Mouse (Mus musculus): ENCODE measurements around the gene Pigb.

Pigb gene

DNA sequence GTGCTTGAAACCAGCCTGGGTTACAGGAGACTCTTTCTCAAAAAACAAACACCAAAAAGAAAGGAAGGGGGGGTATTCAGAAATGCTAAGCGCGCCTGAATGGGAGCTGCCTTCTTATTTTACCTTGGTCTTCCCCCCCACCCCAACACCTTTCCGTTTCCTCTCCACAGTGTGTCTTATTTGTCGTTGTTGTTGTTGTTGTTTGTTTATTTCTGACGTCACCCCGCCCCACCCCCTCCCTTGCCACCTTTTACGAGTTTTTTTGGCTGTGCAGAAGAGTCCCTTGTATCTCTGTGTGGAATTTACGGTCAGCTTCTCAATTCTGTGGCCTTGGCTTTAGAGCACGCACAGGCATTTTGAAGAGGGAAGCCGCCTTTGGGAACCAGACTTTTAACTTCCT is 5.5 kb upstream of the Pigb start:
- DNase-seq (ENCODE audit: low spot score in 2 of 2) = no peak

DNA sequence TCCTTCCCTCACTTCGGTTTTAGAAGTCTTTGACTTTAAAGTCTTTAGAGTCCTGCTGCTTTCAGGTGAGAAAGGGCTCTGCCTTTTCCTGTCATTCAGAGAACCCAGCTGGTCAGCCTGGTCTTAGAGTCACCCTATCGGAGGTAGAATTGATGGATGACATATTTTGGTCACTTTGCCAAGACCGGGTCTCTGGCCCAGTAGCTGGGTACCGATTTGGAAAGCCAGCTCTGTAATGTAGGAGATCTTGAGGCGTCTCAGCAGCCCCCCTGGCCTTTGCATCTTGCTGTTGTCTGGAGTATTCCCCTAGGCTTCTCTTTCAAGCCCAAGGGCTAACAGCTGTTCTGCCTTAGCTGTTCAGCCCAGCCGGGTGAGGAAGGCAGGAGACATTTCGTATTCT is 5.0 kb upstream of the Pigb start:
- DNase-seq (ENCODE audit: low spot score in 2 of 2) = peak in 1 of 2 experiments; percentile 21

GRCm38 (mm10) chr9:73044146-73045079 is 4.2 kb upstream of the Pigb start, which contains the start of gene Rab27a:
Rab27a (plus strand) TSS chr9:73044854.
- DNase-seq (ENCODE audit: low spot score in 2 of 2) = peak; percentile 87

DNA sequence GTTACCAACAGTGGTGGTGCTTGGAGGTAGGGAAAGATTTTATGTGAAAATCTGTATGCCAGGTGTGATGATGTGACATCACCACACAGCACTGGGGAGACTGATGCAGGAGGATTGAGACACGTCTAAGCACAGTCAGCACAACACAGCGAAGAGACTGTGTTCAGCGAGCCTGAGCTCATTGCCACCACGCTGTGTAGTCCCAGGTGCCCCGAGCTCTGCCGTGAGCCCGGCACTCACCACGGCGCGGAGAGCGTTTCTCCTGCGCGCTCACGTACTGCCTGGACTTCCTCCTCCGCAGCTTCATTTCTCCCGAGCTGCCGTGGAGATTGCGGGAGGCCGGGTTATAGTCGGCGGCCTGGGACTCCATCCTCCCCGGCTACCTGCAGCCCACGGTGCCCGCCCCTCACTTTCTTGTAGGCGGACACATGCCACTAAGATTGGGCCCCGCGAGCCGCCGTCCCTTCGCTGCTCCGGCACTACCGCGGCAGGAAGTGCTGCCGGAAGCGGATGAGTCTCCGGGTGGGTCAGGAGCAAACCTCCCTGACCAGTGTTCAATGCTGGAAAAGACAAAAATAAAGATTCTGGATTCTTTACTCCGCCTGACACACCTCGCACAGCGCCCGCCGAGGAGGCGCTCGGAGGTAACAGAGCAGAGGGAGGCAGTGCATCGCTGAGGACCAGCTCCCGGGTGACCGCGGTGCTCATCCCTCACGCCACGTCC is 794 bp downstream of the Pigb start:
- peak; percentile 93 to 97 for DNase-seq (ENCODE audit: low spot score in 2 of 2)

GRCm38 (mm10) chr9:73033406-73033805 is 6.8 kb downstream of the Pigb start:
- DNase-seq (ENCODE audit: low spot score in 2 of 2) = no peak

GRCm38 (mm10) chr9:73031421-73031820 is 8.8 kb downstream of the Pigb start:
- no peak for DNase-seq (ENCODE audit: low spot score in 2 of 2)

GRCm38 (mm10) chr9:73030443-73030842 is 9.7 kb downstream of the Pigb start:
- DNase-seq (ENCODE audit: low spot score in 2 of 2) = no peak

DNA sequence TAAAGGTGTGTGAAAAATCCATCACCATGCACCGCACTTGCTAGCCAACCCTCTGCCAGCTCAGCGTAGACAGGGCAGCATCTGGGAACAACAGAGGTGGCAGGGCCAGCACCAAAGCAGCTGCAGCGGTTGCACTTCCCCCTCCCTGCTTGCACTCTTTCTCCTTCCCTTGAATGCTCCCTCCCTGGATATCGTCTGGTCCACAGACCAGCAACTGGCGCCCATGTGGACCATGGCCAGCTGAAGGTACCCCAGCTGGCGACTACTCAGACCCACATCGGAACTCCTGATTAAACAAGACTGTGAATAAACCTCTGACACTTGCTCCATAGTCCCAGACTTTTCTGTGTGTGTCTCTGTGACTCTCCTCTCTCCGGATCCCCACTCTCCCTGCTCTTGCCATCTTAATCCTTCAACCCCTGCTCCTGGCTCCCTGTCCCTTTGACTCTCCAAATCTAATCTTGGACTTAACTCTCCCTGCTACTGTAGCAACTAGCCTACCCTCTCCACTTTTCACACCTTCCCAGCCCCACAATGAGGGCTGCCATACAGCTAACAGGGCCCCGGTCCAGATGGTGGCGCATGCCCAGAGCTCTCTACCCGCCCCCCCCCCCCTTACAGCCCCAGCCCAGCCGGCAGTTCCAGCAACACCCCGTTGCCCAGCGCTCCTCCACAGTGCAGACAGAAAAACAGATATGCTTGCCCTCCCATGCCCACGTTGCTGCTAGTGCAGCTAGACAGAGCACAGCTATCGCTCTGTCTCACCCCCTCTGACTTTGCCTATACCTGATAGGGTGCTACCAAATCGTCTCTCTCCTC is 14.2 kb downstream of the Pigb start:
- DNase-seq (ENCODE audit: low spot score in 2 of 2) = peak; percentile 25 to 33

GRCm38 (mm10) chr9:73020566-73021097 is 19.5 kb downstream of the Pigb start:
- no peak for DNase-seq (ENCODE audit: low spot score in 2 of 2)

GRCm38 (mm10) chr9:73019841-73020240 is 20.3 kb downstream of the Pigb start:
- no peak for DNase-seq (ENCODE audit: low spot score in 2 of 2)

- peak in 1 of 2 experiments; percentile 16 for DNase-seq (ENCODE audit: low spot score in 2 of 2)
Observed at GRCm38 (mm10) chr9:73014724-73015123, 25.5 kb downstream of the Pigb start.

- no peak for DNase-seq (ENCODE audit: low spot score in 2 of 2)
Observed at GRCm38 (mm10) chr9:73012629-73013028, 27.5 kb downstream of the Pigb start.

- DNase-seq (ENCODE audit: low spot score in 2 of 2) = no peak
Observed at GRCm38 (mm10) chr9:73008384-73008783, 31.8 kb downstream of the Pigb start.

DNA sequence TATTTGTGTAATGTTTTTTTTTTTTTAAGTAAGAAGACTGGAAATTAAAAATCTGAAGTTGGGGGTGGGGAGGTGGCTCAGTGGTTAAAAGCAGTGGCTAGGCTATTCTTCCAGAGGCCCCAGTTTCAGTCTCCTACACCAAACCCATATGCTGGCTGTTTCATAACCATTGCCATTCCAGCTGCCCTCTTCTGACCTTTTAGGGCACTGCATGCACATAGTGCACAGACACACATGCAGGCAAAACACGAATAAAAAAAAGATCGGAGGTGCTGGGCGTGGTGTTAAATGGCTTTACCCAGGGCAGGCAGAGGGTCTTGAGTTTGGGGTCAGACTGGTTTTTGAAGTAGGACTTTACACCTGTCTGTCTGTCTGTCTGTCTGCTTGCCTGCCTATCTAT is 34.0 kb downstream of the Pigb start:
- DNase-seq (ENCODE audit: low spot score in 2 of 2) = no peak

- no peak for DNase-seq (ENCODE audit: low spot score in 2 of 2)
Observed at GRCm38 (mm10) chr9:73005106-73005505, 35.1 kb downstream of the Pigb start.

- DNase-seq (ENCODE audit: low spot score in 2 of 2) = no peak
Observed at GRCm38 (mm10) chr9:73004076-73004475, 36.1 kb downstream of the Pigb start.

DNA sequence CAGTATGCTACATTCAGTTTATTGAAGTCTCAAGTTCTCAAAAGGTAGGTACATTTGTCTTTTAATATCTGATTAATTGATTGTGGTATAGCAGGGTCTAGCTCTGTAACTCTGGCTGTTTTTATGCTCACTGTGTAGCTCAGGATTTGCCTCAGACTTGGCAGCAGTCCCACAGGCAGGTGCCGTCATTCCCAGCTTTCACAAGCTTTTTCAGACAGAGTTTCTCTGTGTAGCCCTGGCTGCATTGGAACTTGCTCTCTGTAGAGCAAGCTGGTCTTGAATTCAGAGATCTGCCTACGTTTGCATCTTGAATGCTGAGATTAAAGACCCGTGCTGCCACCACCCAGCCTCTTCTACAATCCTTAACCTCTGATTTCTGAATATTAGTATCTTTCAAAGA is 38.0 kb downstream of the Pigb start:
- DNase-seq (ENCODE audit: low spot score in 2 of 2) = no peak

DNA sequence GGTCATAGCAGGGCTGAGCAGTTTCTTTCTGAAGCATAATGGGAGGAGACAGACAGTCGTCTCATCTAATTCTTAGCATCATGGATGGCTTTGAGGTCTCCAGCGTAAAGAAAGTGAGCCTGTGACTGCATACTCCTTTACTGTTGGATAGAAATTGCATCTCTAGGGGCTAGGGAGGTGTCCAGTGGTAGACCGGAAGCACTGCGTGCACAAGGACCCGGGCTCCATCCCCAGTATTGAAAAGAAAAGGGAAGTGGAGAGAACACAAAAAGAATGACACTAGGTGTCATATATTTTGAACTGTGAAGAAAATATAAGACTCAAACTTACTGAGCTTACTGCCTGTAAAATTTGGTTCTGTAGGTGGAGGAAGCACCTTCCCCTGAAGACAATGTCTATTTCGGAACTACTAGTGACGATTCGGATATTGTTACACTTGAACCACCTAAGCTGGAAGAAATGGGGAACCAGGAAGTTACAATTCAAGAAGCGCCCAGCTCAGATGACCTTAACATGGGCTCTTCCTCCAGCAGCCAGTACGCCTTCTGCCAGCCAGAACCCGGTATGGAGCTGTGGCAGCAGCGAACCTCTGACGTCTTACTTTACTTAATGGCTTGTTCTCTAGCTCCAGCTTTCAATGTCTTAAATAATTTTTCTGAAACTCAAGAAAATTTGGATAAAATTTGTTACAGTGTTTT is 38.7 kb downstream of the Pigb start:
- DNase-seq (ENCODE audit: low spot score in 2 of 2) = no peak

GRCm38 (mm10) chr9:73000487-73000886 is 39.7 kb downstream of the Pigb start:
- no peak for DNase-seq (ENCODE audit: low spot score in 2 of 2)

GRCm38 (mm10) chr9:72996806-72997205 is 43.4 kb downstream of the Pigb start:
- DNase-seq (ENCODE audit: low spot score in 2 of 2) = no peak

GRCm38 (mm10) chr9:72996167-72996566 is 44.0 kb downstream of the Pigb start:
- no peak for DNase-seq (ENCODE audit: low spot score in 2 of 2)

Data from right cerebral cortex, adult 2 months (tissue).